Mouse (Mus musculus) intestine, embryonic 16.5 days (tissue): ENCODE data around the gene S100a10. TPM values are rescaled to one million over a fixed set of nuclear protein-coding genes. Genes with fewer than 3 reads are reported as not detected.

ENCODE experiments used
- ATAC-seq: fragments of 200-750 bp; cut with Nextera tagmentation; 2 replicates; pipeline ENCODE4 v1.8.0; 2017; ENCODE audit warnings: moderate TSS enrichment, moderate library complexity
- H3K27ac ChIP-seq: fragments of 300-500 bp; sonication (generic); 2 replicates; pipeline ENCODE4 v1.5.1; 2014; ENCODE audit warnings: mild to moderate bottlenecking, low read length
- H3K27me3 ChIP-seq: fragments of 300-500 bp; sonication (generic); replicated peaks from 2 replicates; pipeline ENCODE4 v1.6.1; 2014; ENCODE audit warnings: low read length, control low read depth, mixed read lengths; ENCODE audit not compliant: control insufficient read depth, insufficient read depth
- H3K36me3 ChIP-seq: fragments of 300-500 bp; sonication (generic); 2 replicates; pipeline ENCODE4 v1.6.1; 2014; ENCODE audit warnings: low read length, control low read depth; ENCODE audit not compliant: control insufficient read depth, insufficient read depth
- H3K4me1 ChIP-seq: fragments of 300-500 bp; sonication (generic); 2 replicates; pipeline ENCODE4 v1.6.1; 2014; ENCODE audit warnings: low read length, control low read depth, mixed read lengths; ENCODE audit not compliant: control insufficient read depth, insufficient read depth
- H3K4me2 ChIP-seq: fragments of 300-500 bp; sonication (generic); 2 replicates; pipeline ENCODE4 v1.6.1; 2014; ENCODE audit warnings: low read depth, low read length, control low read depth
- H3K4me3 ChIP-seq: fragments of 300-500 bp; sonication (generic); 2 replicates; pipeline ENCODE4 v1.5.1; 2014; ENCODE audit warnings: mild to moderate bottlenecking, low read length
- H3K9ac ChIP-seq: fragments of 300-500 bp; sonication (generic); 2 replicates; pipeline ENCODE4 v1.6.1; 2014; ENCODE audit warnings: low read depth, low read length
- H3K9me3 ChIP-seq: fragments of 300-500 bp; sonication (generic); 2 replicates; pipeline ENCODE4 v1.6.1; 2016; ENCODE audit warnings: low read length, control low read depth; ENCODE audit not compliant: control insufficient read depth
- WGBS: fragments of 180-500 bp; shearing (Covaris S2); extraction: QIAGEN DNeasy Blood & Tissue Kit; methylation state at CpG from one replicate; pipeline ENCODE4 v1.1.7; 2014; 5-methylcytosine and 5-hydroxymethylcytosine counted together
- polyA plus RNA-seq: library from polyadenylated mRNA; unstranded; fragments of >200 nt; fragmentation: Nextera tagmentation; extraction: Ambion mirVana; gene quantifications from 2 replicates; pipeline ENCODE4 v1.2.1, GENCODE M21; 2015

The S100a10 gene
- polyA plus RNA-seq, 1 experiment from 2014 or later, result 722 TPM

DNA sequence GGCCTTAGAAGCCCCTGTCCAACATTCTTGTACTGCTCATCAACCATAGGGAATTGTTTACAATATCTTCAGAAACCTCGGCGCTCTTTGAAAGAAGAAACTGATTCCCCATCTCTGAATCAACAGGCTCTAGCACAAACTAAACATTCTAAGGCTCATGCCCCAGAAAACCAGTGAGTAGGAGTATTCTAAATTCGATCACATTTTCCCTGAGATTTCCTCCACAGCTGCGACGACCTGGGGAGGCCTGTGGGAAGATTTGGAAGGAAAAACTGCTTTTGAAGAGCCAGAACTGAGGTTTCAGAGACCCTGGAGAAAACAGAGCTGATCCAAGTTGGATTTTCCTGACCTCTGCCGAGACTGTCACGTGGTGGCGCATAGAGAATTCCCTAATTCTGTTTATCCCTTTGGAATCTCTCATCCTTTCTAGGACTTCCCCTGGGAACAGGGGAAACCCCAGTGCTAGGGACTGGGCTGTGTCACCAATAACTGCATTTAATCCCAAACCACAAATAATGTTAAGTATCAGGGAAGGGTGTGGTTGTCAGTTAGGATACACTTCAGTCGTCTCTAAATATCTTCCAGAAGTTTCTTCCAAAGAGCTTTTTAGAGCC is 1.0 kb upstream of the S100a10 start:
- H3K27ac ChIP-seq, result peak overlapping the region; percentile 86; the same call in 1 of the 2 replicates
- H3K4me3 ChIP-seq, result peak overlapping the region; percentile 80; the same call in 1 of the 2 replicates
- peak overlapping the region; percentile 87; the same call in 1 of the 2 replicates for H3K9ac ChIP-seq
- no peaks in the 10 kb centered on the region for H3K36me3 ChIP-seq
- no peaks in the 10 kb centered on the region for H3K27me3 ChIP-seq
- no peaks in the 10 kb centered on the region for H3K9me3 ChIP-seq
- peak overlapping the region; percentile 79 for H3K4me2 ChIP-seq
- WGBS, result 49% methylated on average over 9 of the region's 9 CpGs
- no peak for ATAC-seq
- H3K4me1 ChIP-seq, result peaks cover 32% of the 10 kb centered on the region

DNA sequence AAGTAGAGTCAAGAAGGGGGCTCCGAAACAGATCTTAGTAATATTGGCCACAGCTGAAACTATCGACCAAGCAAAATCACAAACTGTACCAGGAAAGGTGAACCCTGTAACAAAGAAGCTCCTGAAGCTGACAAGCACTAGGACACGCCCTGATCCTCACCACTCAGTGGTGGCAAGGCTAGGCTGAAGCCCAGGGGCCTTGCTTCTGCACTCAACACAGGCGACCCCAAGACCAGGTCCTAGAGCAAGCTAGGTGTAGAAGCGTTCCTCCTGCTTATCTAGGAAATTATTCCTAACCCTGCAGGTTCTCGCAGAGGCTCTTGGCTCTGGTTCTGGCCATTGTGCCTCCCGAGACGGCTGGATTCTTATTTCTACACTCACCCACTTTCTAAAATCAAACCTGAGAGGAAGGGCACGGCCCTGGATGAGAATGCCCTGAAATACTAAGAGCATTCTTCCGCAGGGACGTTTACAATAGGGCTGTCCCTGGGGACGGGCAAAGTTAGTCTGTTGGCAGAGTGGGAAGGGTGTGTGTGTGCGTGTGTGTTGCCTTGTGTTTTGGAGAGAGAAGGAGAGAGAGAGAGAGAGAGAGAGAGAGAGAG is 400 bp upstream of the S100a10 start:
- H3K4me1 ChIP-seq, result peaks cover 35% of the 10 kb centered on the region
- peak; percentile 55 for ATAC-seq
- peak overlapping the region; percentile 80 for H3K4me3 ChIP-seq
- peak overlapping the region; percentile 79 for H3K4me2 ChIP-seq
- 15% methylated on average over 13 of the region's 13 CpGs for WGBS
- peak overlapping the region; percentile 86 for H3K27ac ChIP-seq
- no peaks in the 10 kb centered on the region for H3K27me3 ChIP-seq
- no peaks in the 10 kb centered on the region for H3K36me3 ChIP-seq
- no peaks in the 10 kb centered on the region for H3K9me3 ChIP-seq
- peak overlapping the region; percentile 87 for H3K9ac ChIP-seq

DNA sequence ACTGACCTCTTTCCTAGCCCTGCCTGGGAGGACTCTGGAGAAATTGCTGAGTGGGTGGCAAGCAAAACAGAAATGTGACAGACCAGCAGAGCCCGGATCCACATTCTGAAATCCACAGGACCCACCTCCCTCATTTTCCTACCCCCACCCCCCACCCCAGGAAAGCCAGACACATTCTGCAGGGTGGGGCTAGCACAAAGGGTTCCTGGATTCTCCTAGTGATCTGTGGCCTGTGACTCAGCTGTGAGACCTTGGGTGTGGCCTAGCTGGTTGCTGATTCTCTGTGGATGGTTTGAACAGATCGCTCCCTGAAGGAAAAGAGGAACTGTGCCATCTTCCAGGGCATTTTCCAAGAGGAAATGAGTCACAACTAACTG is 986 bp downstream of the S100a10 start:
- Histone ChIP-seq H3K9me3 (no peaks in the 10 kb centered on the region), H3K27me3 (no peaks in the 10 kb centered on the region), H3K9ac (peak overlapping the region; percentile 87), H3K4me3 (peak overlapping the region; percentile 80), H3K36me3 (peaks cover 1% of the 10 kb centered on the region; the same call in 1 of the 2 replicates), H3K27ac (peak overlapping the region; percentile 97), H3K4me1 (peaks cover 37% of the 10 kb centered on the region), H3K4me2 (peak overlapping the region; percentile 79)
- ATAC-seq, result peak; percentile 83
- WGBS, result 10% methylated on average over 2 of the region's 2 CpGs

DNA sequence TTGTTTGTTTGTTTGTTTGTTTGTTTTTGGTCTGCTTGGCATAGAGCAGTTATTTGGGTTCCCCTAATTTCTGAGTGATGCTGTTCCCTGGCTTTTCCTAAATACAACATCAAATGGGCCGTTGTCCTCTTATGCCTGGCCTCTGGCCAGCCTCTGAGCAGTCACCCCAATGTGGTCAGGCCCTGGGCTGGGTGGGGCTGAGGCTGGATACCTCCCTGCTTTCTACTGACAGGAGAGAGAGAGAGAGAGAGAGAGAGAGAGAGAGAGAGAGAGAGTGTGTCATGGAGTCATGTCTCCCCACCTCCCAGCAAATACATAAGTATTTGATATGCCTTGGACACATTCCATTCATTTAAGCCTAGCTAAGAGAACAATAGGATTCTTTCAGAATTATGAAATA is 1.7 kb downstream of the S100a10 start:
- Histone ChIP-seq H3K36me3 (peaks cover 6% of the 10 kb centered on the region; the same call in 1 of the 2 replicates), H3K4me1 (peaks cover 37% of the 10 kb centered on the region), H3K4me3 (peak overlapping the region; percentile 80), H3K9ac (peak overlapping the region; percentile 87), H3K9me3 (no peaks in the 10 kb centered on the region), H3K27me3 (no peaks in the 10 kb centered on the region), H3K4me2 (peak overlapping the region; percentile 79), H3K27ac (peak overlapping the region; percentile 97)
- WGBS, result 40% methylated on average over 1 of the region's 1 CpGs
- ATAC-seq, result no peak

DNA sequence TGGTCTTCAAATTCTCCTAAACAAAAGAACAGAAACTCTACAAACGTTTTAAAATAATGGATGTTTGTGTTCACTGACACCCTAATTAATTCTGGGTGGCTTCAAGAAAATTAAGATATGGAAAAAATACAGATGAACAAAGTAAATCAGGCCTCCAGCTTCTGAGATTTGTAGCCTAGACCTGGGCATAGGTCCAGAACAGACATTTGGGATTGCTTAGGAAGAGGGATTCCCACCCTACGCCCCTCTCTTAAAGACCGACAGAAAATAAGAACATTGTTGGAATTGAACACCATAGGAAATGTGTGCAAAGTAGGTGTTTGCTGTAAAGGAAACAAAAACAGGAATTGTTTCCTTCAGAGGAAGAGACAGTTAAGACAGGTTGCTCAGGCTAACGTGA is 2.6 kb downstream of the S100a10 start:
- Histone ChIP-seq H3K27me3 (no peaks in the 10 kb centered on the region), H3K36me3 (peaks cover 10% of the 10 kb centered on the region; the same call in 1 of the 2 replicates), H3K4me2 (peak overlapping the region; percentile 36), H3K27ac (no peak overlapping the region), H3K9ac (0 out of 2 replicates have a peak overlapping the region, but pooled peaks have one; percentile 2), H3K4me1 (peaks cover 37% of the 10 kb centered on the region), H3K4me3 (peak overlapping the region; percentile 21), H3K9me3 (no peaks in the 10 kb centered on the region)
- WGBS, result 40% methylated on average over 4 of the region's 4 CpGs
- ATAC-seq, result no peak

DNA sequence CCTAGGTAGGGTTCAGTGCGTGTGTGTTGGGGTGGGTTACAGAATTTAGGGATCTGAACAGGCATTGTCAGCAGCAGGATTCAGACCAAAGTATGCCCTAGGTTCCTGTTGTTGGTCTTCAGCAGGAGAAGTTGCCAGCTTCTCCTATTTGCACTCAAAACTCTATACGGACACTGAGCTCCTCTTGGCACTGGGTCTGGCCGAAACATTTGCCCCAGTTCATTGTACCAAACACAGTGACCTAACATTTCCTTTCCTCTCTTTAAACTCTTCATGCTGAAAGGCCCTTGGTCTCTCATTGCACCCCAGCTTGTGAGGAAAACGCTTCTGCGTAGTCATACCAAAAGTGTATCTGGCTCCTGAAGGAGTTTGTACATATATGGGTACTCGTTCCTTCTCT is 5.1 kb downstream of the S100a10 start:
- Histone ChIP-seq H3K4me1 (peaks cover 26% of the 10 kb centered on the region), H3K4me3 (no peak overlapping the region), H3K9ac (no peak overlapping the region), H3K4me2 (no peak overlapping the region), H3K27ac (no peak overlapping the region), H3K36me3 (peaks cover 13% of the 10 kb centered on the region; the same call in 1 of the 2 replicates), H3K27me3 (no peaks in the 10 kb centered on the region), H3K9me3 (no peaks in the 10 kb centered on the region)
- 84% methylated on average over 6 of the region's 6 CpGs for WGBS
- no peak for ATAC-seq

DNA sequence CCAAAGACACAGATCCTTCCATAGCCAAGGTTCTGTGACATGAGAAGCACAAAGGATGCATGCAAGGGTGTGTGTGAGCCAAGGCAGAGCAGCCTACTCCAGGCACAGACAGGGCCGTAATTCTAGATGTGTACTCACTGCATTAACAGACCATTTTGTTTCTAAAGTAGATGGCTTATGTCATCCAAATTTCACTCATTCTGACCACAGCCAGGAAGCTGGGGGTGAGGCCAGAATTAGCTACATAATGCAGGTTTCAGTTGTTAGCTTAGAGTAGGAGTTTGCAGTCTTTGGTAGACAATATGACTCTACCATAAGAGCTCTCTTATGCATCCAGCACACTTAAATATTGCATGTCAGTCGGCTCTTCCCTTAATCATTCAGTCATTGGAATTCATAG is 7.5 kb downstream of the S100a10 start:
- H3K9me3 ChIP-seq, result no peaks in the 10 kb centered on the region
- ATAC-seq, result no peak
- no peak overlapping the region for H3K4me2 ChIP-seq
- H3K27ac ChIP-seq, result no peak overlapping the region
- H3K4me3 ChIP-seq, result no peak overlapping the region
- peaks cover 13% of the 10 kb centered on the region; the same call in 1 of the 2 replicates for H3K36me3 ChIP-seq
- no peaks in the 10 kb centered on the region for H3K27me3 ChIP-seq
- WGBS, result 85% methylated on average over 2 of the region's 2 CpGs
- peaks cover 18% of the 10 kb centered on the region for H3K4me1 ChIP-seq
- H3K9ac ChIP-seq, result no peak overlapping the region

DNA sequence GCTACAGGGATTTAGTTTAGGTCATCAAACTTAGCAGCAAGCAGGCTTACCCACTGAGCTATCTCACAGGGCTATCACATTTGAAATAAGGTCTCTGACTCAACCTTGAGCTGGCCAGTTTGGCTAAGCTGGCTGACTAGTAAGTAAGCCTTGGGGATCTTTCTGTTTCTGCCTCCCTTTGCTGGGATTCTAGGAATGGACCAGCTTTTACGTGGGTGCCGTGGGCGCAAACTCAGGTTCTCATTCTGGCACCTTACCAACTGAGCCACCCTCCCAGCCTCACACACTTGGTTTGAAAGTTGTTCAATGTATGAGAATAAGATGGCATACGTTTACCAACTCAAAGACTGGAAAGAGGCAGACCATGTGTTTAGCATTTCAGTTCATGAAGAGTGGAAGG is 8.3 kb downstream of the S100a10 start:
- H3K27me3 ChIP-seq, result no peaks in the 10 kb centered on the region
- H3K27ac ChIP-seq, result no peak overlapping the region
- WGBS, result 92% methylated on average over 4 of the region's 4 CpGs
- H3K4me1 ChIP-seq, result peaks cover 10% of the 10 kb centered on the region
- no peak overlapping the region for H3K4me3 ChIP-seq
- no peaks in the 10 kb centered on the region for H3K9me3 ChIP-seq
- H3K9ac ChIP-seq, result no peak overlapping the region
- H3K36me3 ChIP-seq, result peaks cover 13% of the 10 kb centered on the region; the same call in 1 of the 2 replicates
- ATAC-seq, result no peak
- H3K4me2 ChIP-seq, result no peak overlapping the region

DNA sequence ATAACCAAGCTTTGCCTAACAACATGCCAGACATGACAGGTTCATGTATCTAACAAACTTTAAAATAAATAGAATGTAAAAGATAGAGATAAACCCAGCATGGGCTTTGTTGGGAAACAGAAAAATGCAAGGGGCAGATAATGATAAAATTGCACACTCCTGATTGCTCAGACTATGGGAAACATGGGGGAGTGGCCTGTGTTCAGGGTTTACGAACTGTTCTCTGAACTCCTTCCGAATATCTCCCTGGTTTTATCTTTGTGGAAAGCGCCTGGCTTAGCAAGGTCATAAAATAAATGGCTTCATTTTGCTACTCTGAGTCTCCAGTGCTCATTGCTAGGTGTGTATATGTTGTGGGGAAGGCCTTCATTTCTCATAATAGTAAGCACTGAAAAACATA is 12.0 kb downstream of the S100a10 start:
- no peak overlapping the region for H3K4me3 ChIP-seq
- H3K27ac ChIP-seq, result no peak overlapping the region
- H3K27me3 ChIP-seq, result no peaks in the 10 kb centered on the region
- peak; percentile 71 for ATAC-seq
- WGBS, result 52% methylated on average over 3 of the region's 3 CpGs
- H3K36me3 ChIP-seq, result 0 out of 2 replicates have a peak, but pooled peaks cover 4% of the 10 kb centered on the region
- no peak overlapping the region for H3K9ac ChIP-seq
- H3K9me3 ChIP-seq, result no peaks in the 10 kb centered on the region
- H3K4me1 ChIP-seq, result peaks cover 4% of the 10 kb centered on the region; the same call in 1 of the 2 replicates
- H3K4me2 ChIP-seq, result no peak overlapping the region
